Mouse (Mus musculus) brain, embryonic 14.5 days (tissue): ENCODE data around the gene Slc25a16.

Source experiments
- CTCF ChIP-seq: fragments of 200-500 bp; IDR thresholded peaks from 2 replicates; pipeline ENCODE4 v1.5.1; 2012; ENCODE audit warnings: inconsistent platforms, mild to moderate bottlenecking, moderate library complexity, borderline replicate concordance; ENCODE audit not compliant: insufficient read depth, insufficient read length; ENCODE audit errors: extremely low read depth
- POLR2A ChIP-seq: fragments of 200-500 bp; IDR thresholded peaks from 2 replicates; pipeline ENCODE4 v1.6.1; 2012; ENCODE audit warnings: mild to moderate bottlenecking, inconsistent platforms, borderline replicate concordance; ENCODE audit not compliant: poor library complexity, insufficient read depth, insufficient read length, severe bottlenecking; ENCODE audit errors: extremely low read depth

- TF ChIP-seq POLR2A (no peak), CTCF (no peak)
Measured at GRCm38 (mm10) chr10:62920766-62921156, 328 bp downstream of the Slc25a16 start.
